Mouse (Mus musculus) urinary bladder, postnatal 0 days (tissue): ENCODE measurements around the gene Gm11444. TPM values are rescaled to one million over a fixed set of nuclear protein-coding genes. Genes with fewer than 3 reads are reported as not detected.

Experiments
- polyA plus RNA-seq: library from polyadenylated mRNA; unstranded; fragments of >200 nt; fragmentation: Nextera tagmentation; extraction: Ambion mirVana; gene quantifications from 2 replicates; pipeline ENCODE4 v1.2.1, GENCODE M21; 2015

Gm11444 gene
- polyA plus RNA-seq = not detected in 2 replicates

DNA sequence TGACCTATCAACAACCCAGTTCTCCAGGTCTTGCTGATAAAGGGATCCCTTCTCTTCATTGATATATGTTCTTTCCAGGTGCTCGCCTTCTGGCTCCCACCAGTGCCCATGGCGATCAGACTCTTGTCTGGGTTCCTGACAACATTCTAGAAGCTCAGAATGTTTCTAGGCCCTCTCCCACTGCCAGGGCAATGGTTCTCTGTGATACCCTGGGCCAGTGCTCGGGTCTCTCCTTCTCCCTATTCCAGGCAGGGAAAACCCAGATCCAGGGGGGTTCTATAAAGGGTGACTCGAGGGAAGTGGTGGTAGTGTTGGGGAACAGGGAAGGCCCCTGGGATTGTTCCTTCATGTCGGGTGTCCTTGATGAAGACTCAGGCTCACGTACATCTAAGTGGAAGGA lies at the start of gene Gm11444:
TSS of gene Gm11444 (minus strand) at position 101 of the 400 bp plus-strand sequence.

DNA sequence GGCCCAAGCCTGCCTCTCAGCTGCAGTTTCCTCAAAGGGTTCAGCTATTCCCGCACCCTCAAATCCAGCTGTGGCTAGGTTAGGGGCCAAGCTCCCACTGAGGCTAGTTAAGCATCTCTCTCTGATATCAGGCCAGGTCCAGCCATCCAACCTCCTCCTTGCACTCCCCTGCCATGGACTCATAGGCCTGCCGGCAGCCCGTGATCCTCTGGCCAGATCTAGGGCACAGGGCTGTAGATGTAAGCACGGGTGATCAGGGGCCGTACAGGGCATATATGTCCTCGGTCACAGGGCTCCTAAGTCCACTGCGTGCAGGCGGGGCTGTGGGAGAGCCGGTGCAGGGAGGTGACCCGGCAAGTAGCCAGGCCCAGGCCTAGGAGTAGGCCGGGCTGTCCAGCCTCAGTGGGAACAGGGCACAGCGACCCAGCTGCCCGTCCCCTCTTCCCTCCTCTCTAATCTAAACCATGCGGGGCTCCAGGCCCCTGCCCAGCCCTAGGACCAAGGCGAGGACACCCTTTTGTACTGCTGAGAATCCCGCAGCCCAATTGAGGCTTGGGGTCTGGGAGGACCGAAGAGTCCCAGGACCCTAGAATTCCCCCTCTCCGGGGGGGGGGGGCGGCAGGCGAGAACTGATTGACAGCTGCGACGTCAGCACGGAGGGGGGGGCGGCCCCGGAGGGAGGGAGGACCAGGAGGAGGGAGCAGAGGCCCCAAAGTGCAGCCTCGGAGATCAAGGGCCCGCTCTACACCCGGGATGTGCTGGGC lies 35.7 kb upstream of the Gm11444 start, which contains the start of gene Tbx4:
TSS of gene Tbx4 (plus strand) at position 758 of the 764 bp plus-strand sequence.

DNA sequence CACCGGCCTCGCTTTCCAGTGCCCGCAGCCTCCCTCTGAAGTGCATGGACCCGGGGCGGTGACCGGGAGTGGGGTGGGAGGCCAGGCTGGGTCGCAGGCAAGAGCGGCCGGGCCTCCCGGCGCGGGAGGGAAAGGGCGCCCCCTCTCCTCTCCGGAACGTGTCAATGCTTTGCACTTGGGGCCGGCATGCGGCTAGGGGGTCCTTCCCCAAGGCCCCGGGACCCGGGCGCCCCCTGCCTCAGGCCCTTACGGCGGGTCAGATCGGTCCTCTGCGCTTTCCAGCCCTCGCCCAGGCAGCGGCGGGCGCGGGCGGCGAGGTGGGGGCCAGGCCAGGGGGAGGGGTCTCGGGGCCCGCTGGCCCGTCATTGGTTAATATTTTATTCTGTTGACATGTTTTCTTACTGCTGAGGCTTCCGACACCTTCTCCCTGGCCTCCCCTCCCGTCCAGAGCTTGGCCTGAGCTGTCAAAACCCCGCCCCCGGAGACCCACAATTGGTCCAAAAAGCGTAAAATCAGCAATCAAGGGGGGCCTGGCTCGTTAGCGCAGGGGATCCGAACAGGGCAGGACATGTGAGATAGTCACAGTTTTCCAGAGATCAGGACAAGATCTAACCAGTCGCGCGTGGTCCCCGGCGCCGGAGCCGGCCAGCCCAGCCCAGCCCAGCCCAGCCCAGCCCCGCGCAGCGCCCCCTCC lies 17.8 kb downstream of the Gm11444 start, which contains the start of gene Tbx2:
TSS of gene Tbx2 (plus strand) at position 321 of the 694 bp plus-strand sequence.

Other genes starting within 250 kb of the Gm11444 start
- 9.0 and 10.6 TPM in 2 replicates for gene Tbx2, start 17.8 kb downstream of the Gm11444 start, polyA plus RNA-seq
- 4.8 and 4.9 TPM in 2 replicates for gene Tbx4, start 36.1 kb upstream of the Gm11444 start, polyA plus RNA-seq